Mouse (Mus musculus) stomach, embryonic 14.5 days (tissue): ENCODE results near the gene Cbfb. TPM values are rescaled to one million over a fixed set of nuclear protein-coding genes. Genes with fewer than 3 reads are reported as not detected.

Source experiments
- ATAC-seq: fragments of 200-750 bp; cut with Nextera tagmentation; 2 replicates; pipeline ENCODE4 v1.8.0; 2017; ENCODE audit warnings: low read depth, moderate TSS enrichment; ENCODE audit not compliant: insufficient number of reproducible peaks, insufficient read depth, low FRiP score
- H3K27ac ChIP-seq: fragments of 300-500 bp; sonication (generic); 2 replicates; pipeline ENCODE4 v1.5.1; 2014; ENCODE audit warnings: mild to moderate bottlenecking, low read length, moderate library complexity, mixed read lengths
- H3K27me3 ChIP-seq: fragments of 300-500 bp; sonication (generic); 2 replicates; pipeline ENCODE4 v1.6.1; 2014; ENCODE audit warnings: low read length, control low read depth, mixed read lengths; ENCODE audit not compliant: control insufficient read depth, insufficient read depth
- H3K36me3 ChIP-seq: fragments of 300-500 bp; sonication (generic); 2 replicates; pipeline ENCODE4 v1.6.1; 2014; ENCODE audit warnings: mild to moderate bottlenecking, control low read depth, low read length, moderate library complexity, mixed read lengths; ENCODE audit not compliant: control insufficient read depth, insufficient read depth
- H3K4me1 ChIP-seq: fragments of 300-500 bp; sonication (generic); 2 replicates; pipeline ENCODE4 v1.6.1; 2014; ENCODE audit warnings: low read length, control low read depth, mixed read lengths; ENCODE audit not compliant: control insufficient read depth, insufficient read depth
- H3K4me2 ChIP-seq: fragments of 300-500 bp; sonication (generic); replicated peaks from 2 replicates; pipeline ENCODE4 v1.6.1; 2014; ENCODE audit warnings: low read depth, low read length, control low read depth
- H3K4me3 ChIP-seq: fragments of 300-500 bp; sonication (generic); 2 replicates; pipeline ENCODE4 v1.5.1; 2014; ENCODE audit warnings: low read depth, low read length, control low read depth
- H3K9ac ChIP-seq: fragments of 300-500 bp; sonication (generic); replicated peaks from 2 replicates; pipeline ENCODE4 v1.6.1; 2014; ENCODE audit warnings: low read depth, mild to moderate bottlenecking, control low read depth, low read length, moderate library complexity, mixed read lengths
- H3K9me3 ChIP-seq: fragments of 300-500 bp; sonication (generic); 2 replicates; pipeline ENCODE4 v1.6.1; 2016; ENCODE audit warnings: low read depth, low read length, control low read depth; ENCODE audit not compliant: control insufficient read depth
- WGBS: fragments of 180-500 bp; shearing (Covaris S2); extraction: QIAGEN DNeasy Blood & Tissue Kit; methylation state at CpG from one replicate; pipeline ENCODE4 v1.1.7; 2014; 5-methylcytosine and 5-hydroxymethylcytosine counted together
- polyA plus RNA-seq: library from polyadenylated mRNA; unstranded; fragments of >200 nt; fragmentation: Nextera tagmentation; extraction: Ambion mirVana; gene quantifications from 2 replicates; pipeline ENCODE4 v1.2.1, GENCODE M21; 2014

Gene Cbfb
- polyA plus RNA-seq, 1 experiment from 2014 or later, result 73.7 TPM

GRCm38 (mm10) chr8:105265128-105265527 is 94.7 kb downstream of the Cbfb start:
- Histone ChIP-seq H3K27me3 (peaks cover 32% of the 10 kb centered on the region), H3K9me3 (no peaks in the 10 kb centered on the region), H3K9ac (no peak overlapping the region; the same call in 1 of the 2 replicates), H3K36me3 (no peaks in the 10 kb centered on the region), H3K4me3 (peak overlapping the region; percentile 71), H3K4me2 (peak overlapping the region; percentile 76), H3K27ac (no peak overlapping the region), H3K4me1 (peaks cover 21% of the 10 kb centered on the region)
- ATAC-seq, result no peak
- 11% methylated on average over 10 of the region's 10 CpGs for WGBS

DNA sequence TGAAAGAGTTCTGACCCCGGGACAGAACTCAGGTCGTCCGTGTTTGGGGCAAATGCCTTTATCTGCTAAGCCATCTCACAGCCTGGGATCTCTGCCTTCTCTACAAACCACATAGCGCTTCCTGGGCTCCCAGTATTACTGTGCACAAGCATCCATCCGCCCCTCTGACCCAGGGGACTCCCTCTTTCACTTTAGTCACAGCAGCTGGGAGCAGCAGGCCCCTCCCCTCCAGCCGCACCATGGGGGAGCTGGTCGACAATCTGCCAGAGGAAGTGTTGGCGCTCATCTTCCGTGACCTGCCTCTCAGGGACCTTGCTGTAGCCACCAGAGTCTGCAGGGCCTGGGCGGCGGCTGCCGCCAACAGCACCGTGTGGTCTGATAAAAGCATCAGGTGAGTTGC is 96.3 kb downstream of the Cbfb start:
- no peak overlapping the region for H3K27ac ChIP-seq
- no peak overlapping the region for H3K9ac ChIP-seq
- WGBS, result 26% methylated on average over 13 of the region's 13 CpGs
- no peaks in the 10 kb centered on the region for H3K9me3 ChIP-seq
- H3K4me3 ChIP-seq, result no peak overlapping the region
- peaks cover 45% of the 10 kb centered on the region for H3K27me3 ChIP-seq
- H3K36me3 ChIP-seq, result no peaks in the 10 kb centered on the region
- peaks cover 21% of the 10 kb centered on the region for H3K4me1 ChIP-seq
- no peak overlapping the region for H3K4me2 ChIP-seq
- ATAC-seq, result no peak

Other genes with a start within 250 kb of the Cbfb start
- 0.17 and 0.28 TPM in 2 replicates for gene Ces2e, start 244.4 kb upstream of the Cbfb start, polyA plus RNA-seq
- gene Ces2f, start 223.3 kb upstream of the Cbfb start, polyA plus RNA-seq, result not detected in 2 replicates
- 1.1 and 1.6 TPM in 2 replicates for gene Ces2g, start 209.0 kb upstream of the Cbfb start, polyA plus RNA-seq
- gene Ces2h, start 169.8 kb upstream of the Cbfb start, polyA plus RNA-seq, result not detected in 2 replicates
- not detected in 2 replicates for gene Ces3a, start 122.1 kb upstream of the Cbfb start, polyA plus RNA-seq
- not detected in 2 replicates for gene Ces3b, start 86.9 kb upstream of the Cbfb start, polyA plus RNA-seq
- gene Ces4a, start 38.9 kb upstream of the Cbfb start, polyA plus RNA-seq, result not detected in 2 replicates
- gene D230025D16Rik, start 54.5 kb downstream of the Cbfb start, polyA plus RNA-seq, result 33.1 and 34.5 TPM in 2 replicates
- 22.7 and 29.4 TPM in 2 replicates for gene B3gnt9, start 84.5 kb downstream of the Cbfb start, polyA plus RNA-seq
- 21.7 and 22.0 TPM in 2 replicates for gene Tradd, start 93.9 kb downstream of the Cbfb start, polyA plus RNA-seq
- gene Fbxl8, start 94.0 kb downstream of the Cbfb start, polyA plus RNA-seq, result 3.0 and 3.1 TPM in 2 replicates
- gene Hsf4, start 99.1 kb downstream of the Cbfb start, polyA plus RNA-seq, result not detected in 2 replicates
- 1.9 and 2.0 TPM in 2 replicates for gene Nol3, start 105.5 kb downstream of the Cbfb start, polyA plus RNA-seq
- gene 4931428F04Rik, start 119.2 kb downstream of the Cbfb start, polyA plus RNA-seq, result 10.3 and 10.7 TPM in 2 replicates
- 7.9 and 9.2 TPM in 2 replicates for gene Exoc3l, start 125.4 kb downstream of the Cbfb start, polyA plus RNA-seq
- 95.0 and 95.8 TPM in 2 replicates for gene E2f4, start 127.0 kb downstream of the Cbfb start, polyA plus RNA-seq
- gene Elmo3, start 134.9 kb downstream of the Cbfb start, polyA plus RNA-seq, result 14.3 and 15.2 TPM in 2 replicates
- 2.6 and 3.6 TPM in 2 replicates for gene Lrrc29, start 155.6 kb downstream of the Cbfb start, polyA plus RNA-seq
- gene Tmem208, start 155.7 kb downstream of the Cbfb start, polyA plus RNA-seq, result 122 and 128 TPM in 2 replicates
- gene Fhod1, start 177.3 kb downstream of the Cbfb start, polyA plus RNA-seq, result 3.5 and 6.3 TPM in 2 replicates
- 3.2 and 3.7 TPM in 2 replicates for gene Slc9a5, start 178.2 kb downstream of the Cbfb start, polyA plus RNA-seq
- gene Plekhg4, start 202.6 kb downstream of the Cbfb start, polyA plus RNA-seq, result 0.14 and 0.64 TPM in 2 replicates
- gene Kctd19, start 242.8 kb downstream of the Cbfb start, polyA plus RNA-seq, result not detected in 2 replicates
- not detected in 2 replicates for gene Lrrc36, start 242.9 kb downstream of the Cbfb start, polyA plus RNA-seq